Mouse (Mus musculus) liver, adult 2 months (tissue): ENCODE results near the gene 1810024B03Rik. TPM values are rescaled to one million over a fixed set of nuclear protein-coding genes. Genes with fewer than 3 reads are reported as not detected.
A peak's percentile ranks its signal among the peaks of the same experiment; 100 is the strongest.

Source experiments
- DNase-seq: peaks from one replicate; pipeline ENCODE4 v3.0.0-alpha.2; 2011; ENCODE audit warnings: low read depth, low spot score; ENCODE audit errors: extremely low read depth
- H3K27ac ChIP-seq: fragments of 200-500 bp; replicated peaks from 2 replicates; pipeline ENCODE4 v1.5.1; 2012; ENCODE audit warnings: low read depth, mild to moderate bottlenecking, control low read depth, inconsistent platforms, low read length; ENCODE audit not compliant: insufficient read depth
- H3K27me3 ChIP-seq: fragments of 200-500 bp; 2 replicates; pipeline ENCODE4 v1.6.1; 2012; ENCODE audit warnings: mild to moderate bottlenecking, moderate library complexity, low read length, inconsistent platforms; ENCODE audit not compliant: control insufficient read depth, insufficient read depth
- H3K36me3 ChIP-seq: fragments of 200-500 bp; 2 replicates; pipeline ENCODE4 v1.6.1; 2012; ENCODE audit warnings: low read length, inconsistent platforms; ENCODE audit not compliant: control insufficient read depth, insufficient read depth
- H3K4me1 ChIP-seq: fragments of 200-500 bp; 2 replicates; pipeline ENCODE4 v1.6.1; 2011; ENCODE audit warnings: low read length; ENCODE audit not compliant: control insufficient read depth, insufficient read depth
- H3K4me3 ChIP-seq: fragments of 200-500 bp; 2 replicates; pipeline ENCODE4 v1.5.1; 2011; ENCODE audit warnings: low read depth, mild to moderate bottlenecking, control low read depth, low read length, moderate library complexity; ENCODE audit not compliant: insufficient read depth
- H3K79me2 ChIP-seq: fragments of 200-500 bp; 2 replicates; pipeline ENCODE4 v1.6.1; 2012; ENCODE audit warnings: inconsistent platforms, mild to moderate bottlenecking, low read length, moderate library complexity; ENCODE audit not compliant: control insufficient read depth, insufficient read depth
- H3K9ac ChIP-seq: fragments of 200-500 bp; 2 replicates; pipeline ENCODE4 v1.6.1; 2012; ENCODE audit warnings: low read depth, mild to moderate bottlenecking, control low read depth, inconsistent platforms, low read length
- CTCF ChIP-seq: fragments of 200-500 bp; IDR thresholded peaks from 2 replicates; pipeline ENCODE4 v1.5.1; 2011; ENCODE audit warnings: low read depth, low read length, control low read depth
- POLR2A ChIP-seq: fragments of 200-500 bp; IDR thresholded peaks from 2 replicates; pipeline ENCODE4 v1.6.1; 2011; ENCODE audit warnings: low read length, control low read depth; ENCODE audit not compliant: insufficient read depth; ENCODE audit errors: extremely low read depth
- whole genome bisulfite sequencing: fragments of 180-500 bp; shearing (Covaris S2); methylation state at CpG from one replicate; pipeline ENCODE4 v1.1.7; 2018; 5-methylcytosine and 5-hydroxymethylcytosine counted together
- polyA plus RNA-seq: library from polyadenylated mRNA; depleted of rRNA; stranded (reverse); fragments of >200 nt; gene quantifications from 2 replicates; pipeline ENCODE4 v1.2.3, GENCODE M21; 2012; rRNA removed
- total RNA-seq: library from RNA; depleted of rRNA; stranded (reverse); fragments of >200 nt; gene quantifications from 2 replicates; pipeline ENCODE4 v1.2.3, GENCODE M21; 2014; rRNA removed

The 1810024B03Rik gene
- total and polyA plus RNA-seq, 2 experiments = 0.82 to 1.2 TPM

- Histone ChIP-seq H3K27ac (no peak overlapping the region), H3K36me3 (no peaks in the 10 kb centered on the region), H3K27me3 (no peaks in the 10 kb centered on the region), H3K4me3 (no peak overlapping the region), H3K9ac (no peak overlapping the region), H3K4me1 (peaks cover 7% of the 10 kb centered on the region; the same call in 1 of the 2 replicates), H3K79me2 (no peaks in the 10 kb centered on the region; the same call in 1 of the 2 replicates)
- TF ChIP-seq CTCF (no peak), POLR2A (no peak)
- WGBS = 85% methylated on average over 8 of the region's 8 CpGs
- DNase-seq = no peak
These were observed 69.0 kb downstream of the 1810024B03Rik start for GRCm38 (mm10) chr2:127139094-127139493.

- Histone ChIP-seq H3K36me3 (no peaks in the 10 kb centered on the region), H3K4me1 (peaks cover 7% of the 10 kb centered on the region; the same call in 1 of the 2 replicates), H3K9ac (no peak overlapping the region), H3K27me3 (no peaks in the 10 kb centered on the region), H3K79me2 (no peaks in the 10 kb centered on the region; the same call in 1 of the 2 replicates), H3K27ac (no peak overlapping the region), H3K4me3 (no peak overlapping the region)
- no peak for TF ChIP-seq CTCF
- TF ChIP-seq POLR2A = no peak
- DNase-seq = no peak
- 94% methylated on average over 4 of the region's 4 CpGs for WGBS
These were observed 69.6 kb downstream of the 1810024B03Rik start for GRCm38 (mm10) chr2:127138449-127138848.

GRCm38 (mm10) chr2:127137838-127138420, 70.2 kb downstream of the 1810024B03Rik start:
- Histone ChIP-seq H3K4me1 (peaks cover 9% of the 10 kb centered on the region), H3K4me3 (no peak overlapping the region), H3K27ac (no peak overlapping the region), H3K9ac (no peak overlapping the region), H3K27me3 (no peaks in the 10 kb centered on the region), H3K79me2 (no peaks in the 10 kb centered on the region; the same call in 1 of the 2 replicates), H3K36me3 (no peaks in the 10 kb centered on the region)
- TF ChIP-seq POLR2A (no peak), CTCF (no peak)
- 92% methylated on average over 10 of the region's 10 CpGs for WGBS
- no peak for DNase-seq

GRCm38 (mm10) chr2:127136979-127137378, 71.1 kb downstream of the 1810024B03Rik start:
- peak; percentile 33 for DNase-seq
- Histone ChIP-seq H3K79me2 (no peaks in the 10 kb centered on the region), H3K4me3 (no peak overlapping the region), H3K36me3 (no peaks in the 10 kb centered on the region), H3K9ac (no peak overlapping the region), H3K27ac (no peak overlapping the region), H3K27me3 (no peaks in the 10 kb centered on the region), H3K4me1 (peaks cover 6% of the 10 kb centered on the region)
- TF ChIP-seq POLR2A (no peak), CTCF (no peak)
- 19% methylated on average over 5 of the region's 5 CpGs for WGBS

Other genes with a start within 250 kb of the 1810024B03Rik start
- 6.0 and 6.3 TPM in 2 replicates for gene Ap4e1, start 199.6 kb downstream of the 1810024B03Rik start, total RNA-seq
- gene Ap4e1, start 199.6 kb downstream of the 1810024B03Rik start, polyA plus RNA-seq = 0.87 and 1.3 TPM in 2 replicates
- gene Blvra, start 137.6 kb downstream of the 1810024B03Rik start, total RNA-seq = 17.7 and 23.6 TPM in 2 replicates
- 5.8 and 7.5 TPM in 2 replicates for gene Blvra, start 137.6 kb downstream of the 1810024B03Rik start, polyA plus RNA-seq
- gene Ncaph, start 74.3 kb downstream of the 1810024B03Rik start, total RNA-seq = 0.65 and 2.3 TPM in 2 replicates
- 0.14 and 0.24 TPM in 2 replicates for gene Ncaph, start 74.3 kb downstream of the 1810024B03Rik start, polyA plus RNA-seq
- 4.8 and 5.3 TPM in 2 replicates for gene Itpripl1, start 64.8 kb downstream of the 1810024B03Rik start, total RNA-seq
- 4.7 and 6.1 TPM in 2 replicates for gene Itpripl1, start 64.8 kb downstream of the 1810024B03Rik start, polyA plus RNA-seq
- 52.3 and 60.0 TPM in 2 replicates for gene Snrnp200, start 106 bp upstream of the 1810024B03Rik start, total RNA-seq
- gene Snrnp200, start 106 bp upstream of the 1810024B03Rik start, polyA plus RNA-seq = 20.5 and 28.0 TPM in 2 replicates
- gene Ciao1, start 39.5 kb upstream of the 1810024B03Rik start, total RNA-seq = 44.9 and 50.9 TPM in 2 replicates
- gene Ciao1, start 39.5 kb upstream of the 1810024B03Rik start, polyA plus RNA-seq = 60.5 and 62.7 TPM in 2 replicates
- gene Tmem127, start 39.6 kb upstream of the 1810024B03Rik start, total RNA-seq = 16.6 and 18.5 TPM in 2 replicates
- gene Tmem127, start 39.6 kb upstream of the 1810024B03Rik start, polyA plus RNA-seq = 45.8 and 50.5 TPM in 2 replicates
- gene Stard7, start 61.9 kb upstream of the 1810024B03Rik start, total RNA-seq = 102 and 119 TPM in 2 replicates
- gene Stard7, start 61.9 kb upstream of the 1810024B03Rik start, polyA plus RNA-seq = 51.2 and 54.3 TPM in 2 replicates
- 0.37 and 1.2 TPM in 2 replicates for gene Dusp2, start 127.9 kb upstream of the 1810024B03Rik start, total RNA-seq
- gene Dusp2, start 127.9 kb upstream of the 1810024B03Rik start, polyA plus RNA-seq = 0.45 and 0.83 TPM in 2 replicates
- not detected in 2 replicates for gene Astl, start 130.4 kb upstream of the 1810024B03Rik start, total RNA-seq
- gene Astl, start 130.4 kb upstream of the 1810024B03Rik start, polyA plus RNA-seq = not detected in 2 replicates
- 2.5 and 4.0 TPM in 2 replicates for gene Adra2b, start 154.9 kb upstream of the 1810024B03Rik start, total RNA-seq
- 5.0 TPM in 2 replicates for gene Adra2b, start 154.9 kb upstream of the 1810024B03Rik start, polyA plus RNA-seq
- gene Gpat2, start 216.9 kb upstream of the 1810024B03Rik start, total RNA-seq = 1.2 and 1.3 TPM in 2 replicates
- 2.1 and 2.2 TPM in 2 replicates for gene Gpat2, start 216.9 kb upstream of the 1810024B03Rik start, polyA plus RNA-seq
- gene Fahd2a, start 236.3 kb upstream of the 1810024B03Rik start, total RNA-seq = 17.5 and 18.5 TPM in 2 replicates
- 21.5 and 27.3 TPM in 2 replicates for gene Fahd2a, start 236.3 kb upstream of the 1810024B03Rik start, polyA plus RNA-seq